Mouse (Mus musculus): Measurements from ENCODE around the gene Dupd1.
A peak's percentile ranks its signal among the peaks of the same experiment; 100 is the strongest.

The Dupd1 gene

DNA sequence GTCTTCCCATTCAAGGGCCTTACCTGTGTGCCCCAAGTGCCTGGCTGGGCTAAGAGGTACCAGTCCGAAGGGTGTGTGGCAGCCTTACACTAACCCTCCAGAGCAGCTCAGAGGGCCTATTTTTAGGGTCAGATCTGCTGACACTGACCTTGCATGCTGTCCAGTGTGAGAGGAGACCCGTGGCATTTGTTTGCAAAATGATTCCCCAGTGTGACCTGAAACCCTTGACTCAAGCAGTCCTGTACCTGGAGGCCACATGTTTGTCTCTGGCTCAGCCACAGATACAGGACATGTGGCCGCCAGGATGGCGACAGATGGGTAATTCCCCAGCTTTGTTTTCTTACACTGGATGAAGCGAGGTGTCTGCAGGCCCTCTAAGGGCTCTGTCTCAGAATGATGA is at the start of gene Dupd1:
Gene Dupd1 (minus strand): TSS at position 91 of the 400 bp plus-strand sequence.
- DNase-seq (ENCODE audit: low spot score): no peak

DNA sequence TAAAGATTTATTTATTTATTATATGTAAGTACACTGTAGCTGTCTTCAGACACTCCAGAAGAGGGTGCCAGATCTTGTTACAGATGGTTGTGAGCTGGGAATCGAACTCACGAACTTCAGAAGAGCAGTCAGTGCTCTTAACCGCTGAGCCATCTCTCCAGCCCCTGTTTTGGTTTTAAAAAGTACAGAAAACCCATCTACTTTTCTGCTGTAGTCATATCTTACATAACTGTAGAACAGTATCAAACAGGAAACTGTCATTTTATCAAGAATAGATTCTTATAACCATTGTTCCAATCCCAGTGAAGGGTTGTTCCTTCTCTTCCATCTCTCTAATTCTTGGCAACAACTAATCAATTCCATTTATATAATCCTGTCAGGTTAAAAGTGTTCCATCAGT is 49.4 kb upstream of the Dupd1 start:
- no peak for DNase-seq (ENCODE audit: low spot score)

DNA sequence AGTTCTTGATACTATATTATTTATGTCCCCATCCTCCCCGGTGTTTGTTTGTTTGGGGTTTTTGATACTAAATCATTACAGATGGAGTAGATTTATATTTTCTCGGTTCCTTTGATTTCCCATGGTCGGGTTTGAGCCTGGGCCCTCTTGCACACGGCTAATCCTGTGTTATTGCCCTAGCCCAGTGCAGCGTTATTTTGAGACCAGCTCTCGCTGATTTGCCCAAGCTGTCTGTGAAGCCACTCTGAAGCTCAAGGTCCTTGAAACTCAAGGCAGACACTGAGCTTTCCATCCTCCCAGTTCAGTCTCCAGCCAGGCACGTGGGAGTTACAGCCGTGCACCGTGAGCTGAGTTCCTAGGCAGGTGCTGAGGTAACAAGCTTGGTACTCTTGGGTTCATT is 47.2 kb upstream of the Dupd1 start:
- no peak for DNase-seq (ENCODE audit: low spot score)

- no peak for DNase-seq (ENCODE audit: low spot score)
Measured at GRCm38 (mm10) chr14:21753367-21753766, 39.0 kb upstream of the Dupd1 start.

DNA sequence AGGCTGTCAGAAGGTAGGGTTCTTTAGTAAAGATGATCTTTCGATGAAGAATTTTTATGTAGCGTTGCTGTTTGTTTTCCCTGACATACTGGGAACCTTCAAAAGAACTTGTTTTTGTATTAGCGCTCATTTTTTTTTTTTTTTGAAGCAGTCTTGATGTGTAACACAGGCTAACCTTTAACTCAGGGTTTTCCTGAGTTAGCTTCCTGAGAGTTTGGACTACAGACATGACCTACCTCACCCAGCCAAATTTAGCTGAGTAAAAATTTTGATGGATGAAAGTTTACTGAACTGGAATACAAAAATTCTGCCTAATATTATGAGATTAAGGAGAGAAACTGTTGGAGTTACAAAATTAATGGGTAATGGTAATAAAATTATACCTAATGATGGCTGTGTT is 38.0 kb upstream of the Dupd1 start:
- DNase-seq (ENCODE audit: low spot score): no peak

GRCm38 (mm10) chr14:21750881-21751542 is 36.6 kb upstream of the Dupd1 start, which contains the start of gene Dusp13:
TSS of gene Dusp13 (minus strand) at chr14:21751181.
- DNase-seq (ENCODE audit: low spot score): peak; percentile 55

DNA sequence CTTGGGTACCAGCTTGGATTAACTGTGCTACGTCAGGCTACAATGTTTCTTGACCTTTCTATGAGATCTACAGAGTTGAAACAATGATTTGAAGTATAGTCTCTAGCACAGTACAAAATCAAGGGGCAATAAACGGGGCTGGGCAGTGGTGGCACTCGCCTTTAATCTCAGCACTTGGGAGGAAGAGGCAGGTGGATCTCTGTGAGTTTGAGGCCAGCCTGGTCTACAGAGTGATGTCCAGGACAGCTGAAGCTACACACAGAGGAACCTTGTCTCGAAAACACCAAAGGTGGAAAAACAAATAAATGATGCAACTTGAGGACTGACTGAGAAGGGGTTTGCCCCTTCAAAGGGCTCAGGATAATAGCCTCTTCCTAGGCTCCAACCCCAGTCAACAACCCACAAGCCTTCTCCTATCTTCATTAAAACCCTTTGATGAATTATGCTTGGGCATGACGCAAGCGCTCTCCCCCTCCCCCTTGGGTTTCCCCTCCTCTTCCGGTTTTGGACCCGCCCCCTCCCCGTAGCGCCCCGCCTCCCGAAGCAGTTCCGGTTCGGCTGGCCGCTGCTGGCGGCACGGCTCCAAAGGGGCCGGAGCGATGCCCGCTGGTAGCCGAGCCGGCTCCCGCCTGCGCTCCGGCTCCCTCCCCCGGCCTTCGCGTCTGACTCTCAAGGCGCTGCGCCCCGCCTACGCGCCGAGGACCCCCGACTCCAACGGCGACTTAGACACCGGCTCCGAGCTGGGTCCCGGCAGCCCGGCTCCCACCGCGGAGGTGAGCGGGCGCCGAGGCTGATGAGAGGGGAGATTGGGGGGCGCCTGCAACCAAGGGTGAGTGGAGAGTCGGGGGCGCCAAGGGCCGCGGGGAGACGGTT is 35.9 kb upstream of the Dupd1 start, which contains the start of gene Samd8:
Gene Samd8 (plus strand): TSS at position 524 of the 873 bp plus-strand sequence.
- DNase-seq (ENCODE audit: low spot score): peak; percentile 80

DNA sequence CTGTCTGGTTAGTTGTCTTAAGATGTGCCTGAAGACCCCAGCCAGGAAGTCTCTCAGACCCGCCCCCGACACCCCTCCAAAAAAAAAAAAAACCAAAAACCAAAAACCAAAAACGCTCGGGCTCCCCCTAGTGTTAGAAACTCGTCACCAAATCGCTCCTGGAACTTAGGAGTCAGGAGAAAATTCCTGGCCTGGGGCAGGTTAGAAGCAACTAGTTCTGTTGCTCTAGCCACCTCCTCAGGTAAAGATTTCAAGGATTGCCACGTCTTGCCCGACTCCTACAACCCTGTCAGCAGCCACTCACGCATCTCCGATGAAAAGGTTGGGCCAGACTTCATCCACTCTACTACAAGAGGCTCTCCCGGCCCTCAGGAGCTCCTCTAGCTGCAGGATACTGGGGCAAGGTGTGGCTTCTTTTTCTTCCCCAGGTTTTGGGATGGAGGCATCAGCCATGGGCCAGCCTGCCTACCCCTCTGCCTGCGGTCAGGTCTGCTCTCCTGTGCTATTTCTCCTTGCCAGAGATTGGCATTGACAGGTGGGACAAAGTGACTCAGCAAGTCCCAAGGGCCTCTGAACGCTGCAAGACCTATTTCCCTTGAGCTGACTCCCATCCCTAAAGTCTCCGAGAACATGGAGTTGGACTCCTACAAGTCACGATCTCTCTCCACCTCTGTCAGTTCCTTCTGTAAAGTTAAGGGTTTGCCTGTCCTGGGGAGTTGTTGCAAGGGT is 33.9 kb upstream of the Dupd1 start:
- DNase-seq (ENCODE audit: low spot score): no peak

DNA sequence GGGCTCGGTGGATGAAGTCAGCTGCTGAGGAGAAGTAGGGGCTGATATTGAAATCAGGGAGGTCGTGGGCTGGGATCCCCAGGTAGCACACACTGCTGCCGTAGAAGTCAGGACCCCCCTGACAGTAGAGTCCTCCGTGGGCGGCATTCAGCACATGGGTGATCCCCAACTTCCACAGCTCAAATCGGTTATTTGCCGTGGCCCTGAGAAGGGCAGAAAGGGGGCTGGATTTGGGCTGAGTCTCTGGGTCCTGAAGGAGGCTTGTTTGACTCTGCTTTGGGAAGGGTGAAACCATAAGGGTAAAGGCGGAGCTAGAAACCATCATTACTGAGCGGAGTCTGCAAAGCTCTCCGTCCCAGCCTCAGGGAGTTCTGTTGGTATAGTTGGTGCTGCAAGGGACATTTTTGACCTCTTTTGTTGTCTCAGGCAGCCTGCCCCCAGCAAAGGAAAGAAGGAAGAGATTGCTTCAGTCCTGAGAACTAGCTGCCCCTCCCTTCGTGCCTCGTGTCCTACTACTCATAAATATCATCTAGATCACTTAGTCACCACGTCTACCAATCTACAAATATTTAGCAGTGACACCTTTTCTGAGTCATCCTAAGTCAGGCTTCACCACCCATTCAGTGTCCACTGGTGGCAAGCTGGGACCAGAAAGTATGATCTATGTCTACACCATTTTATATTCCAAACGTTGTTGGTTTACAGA is 33.2 kb upstream of the Dupd1 start:
- DNase-seq (ENCODE audit: low spot score): no peak

DNA sequence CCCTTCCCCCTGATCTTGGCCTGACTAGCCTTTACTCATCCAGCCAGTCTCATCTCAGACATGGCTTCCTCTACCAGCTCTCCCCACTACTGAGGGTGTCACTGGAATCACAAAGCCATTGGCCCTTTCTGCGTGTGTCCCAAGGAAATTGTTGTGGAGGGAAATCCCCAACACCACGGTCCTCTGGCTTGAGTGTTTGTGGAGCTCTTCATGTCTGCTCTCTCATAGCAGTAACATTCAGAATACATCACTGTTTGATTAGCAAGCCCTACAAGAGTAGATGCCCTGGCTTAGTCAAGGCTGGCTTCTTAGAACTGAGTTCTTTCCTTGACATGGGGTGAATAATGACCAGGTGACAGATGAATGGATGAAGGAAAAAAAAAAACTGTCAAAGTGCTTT is 32.5 kb upstream of the Dupd1 start:
- DNase-seq (ENCODE audit: low spot score): no peak

DNA sequence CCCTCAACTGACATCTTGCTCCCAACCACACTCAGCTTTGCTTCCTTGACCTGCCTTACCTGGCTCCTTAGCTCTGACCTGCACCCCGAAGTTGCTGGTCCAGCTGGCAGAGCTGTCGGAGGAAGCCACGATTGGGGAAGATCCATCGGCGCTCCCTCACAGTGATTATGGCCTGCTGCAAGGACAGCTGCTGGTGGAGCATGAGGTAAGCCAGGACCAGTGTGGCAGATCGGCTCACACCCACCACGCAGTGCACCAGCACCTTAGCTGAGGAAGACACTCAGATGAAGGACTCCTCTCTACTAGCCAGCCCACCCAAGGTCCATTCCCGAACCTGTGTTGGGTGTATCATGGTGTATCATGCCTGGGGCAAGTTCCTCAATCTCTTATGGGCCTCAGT is 31.9 kb upstream of the Dupd1 start:
- no peak for DNase-seq (ENCODE audit: low spot score)

DNA sequence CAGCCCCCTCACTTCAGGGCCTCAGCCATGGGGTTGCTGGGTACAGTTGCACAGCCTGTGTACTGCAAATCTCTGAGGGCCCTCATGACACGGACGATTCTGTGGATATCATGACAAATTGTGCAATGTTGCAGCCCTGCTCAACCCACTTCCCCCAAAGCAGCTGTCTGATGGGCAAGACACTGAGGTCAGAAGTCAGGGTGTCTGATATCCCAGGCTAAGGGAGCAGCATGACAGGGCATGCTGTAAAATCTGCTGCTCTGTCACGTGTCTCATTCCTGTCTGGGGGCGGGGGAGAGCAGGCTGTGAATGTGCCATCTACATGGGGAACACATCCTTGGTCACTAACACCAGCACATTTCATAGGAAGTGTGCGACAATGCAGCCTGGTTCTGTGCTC is 30.8 kb upstream of the Dupd1 start:
- no peak for DNase-seq (ENCODE audit: low spot score)

DNA sequence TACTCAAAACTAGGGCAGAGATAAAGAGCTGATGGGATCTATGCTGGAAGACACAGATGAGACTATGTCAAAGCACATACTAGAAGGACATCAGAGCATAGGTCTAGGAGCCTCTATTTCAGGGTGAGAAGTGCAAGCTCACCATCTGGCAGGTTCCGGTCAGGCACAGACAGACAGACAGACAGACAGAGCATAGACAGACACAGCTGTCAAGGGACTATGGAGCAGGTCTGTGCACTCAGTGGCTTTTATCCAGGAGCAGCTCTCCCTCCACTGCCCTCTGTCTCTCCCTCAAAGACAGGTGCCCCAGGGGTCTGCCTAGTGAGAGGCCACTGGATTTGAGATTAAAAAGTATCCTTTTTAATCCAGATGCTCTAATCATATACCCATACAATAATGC is 29.8 kb upstream of the Dupd1 start:
- no peak for DNase-seq (ENCODE audit: low spot score)

DNA sequence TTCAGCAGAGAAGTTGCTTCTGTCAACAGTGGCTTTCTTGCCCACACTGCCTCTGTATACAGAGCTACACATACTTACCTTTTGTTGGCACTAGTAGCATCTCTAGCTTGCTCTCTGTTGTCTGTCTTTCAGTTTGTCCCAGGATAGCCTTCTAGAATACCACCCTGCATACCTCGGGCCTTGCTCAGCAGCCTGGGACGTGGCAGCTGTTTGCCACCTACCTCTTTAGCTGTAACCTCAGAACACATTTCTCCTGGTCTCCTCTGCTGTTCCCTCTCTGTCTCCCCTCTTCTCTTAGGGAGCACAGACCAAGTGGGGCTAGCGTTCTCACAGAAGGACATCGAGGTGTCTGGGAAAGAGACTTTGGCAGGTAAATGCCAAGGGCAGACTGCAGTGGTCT is 28.1 kb upstream of the Dupd1 start:
- DNase-seq (ENCODE audit: low spot score): no peak

- DNase-seq (ENCODE audit: low spot score): peak; percentile 73
Measured at GRCm38 (mm10) chr14:21741786-21742185, 27.4 kb upstream of the Dupd1 start.

DNA sequence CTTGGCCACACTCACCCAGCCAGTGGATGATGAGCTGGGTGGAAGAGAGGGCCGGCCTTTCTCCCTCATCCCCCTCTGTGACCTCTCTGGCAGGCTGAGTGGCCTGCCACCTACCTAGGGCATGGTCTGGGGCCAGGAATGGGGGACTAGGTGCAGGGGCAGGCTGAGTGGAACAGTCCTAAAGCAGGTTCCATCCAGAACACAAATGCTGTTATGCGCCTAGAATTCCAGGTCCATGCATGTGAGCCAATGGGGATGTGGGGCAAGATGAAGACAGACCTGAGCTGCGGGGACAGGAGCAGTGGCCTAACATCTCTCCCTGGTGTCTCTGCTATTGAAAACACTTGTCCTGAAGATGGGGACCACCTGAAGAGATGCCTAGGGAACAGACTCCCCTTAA is 26.9 kb upstream of the Dupd1 start:
- no peak for DNase-seq (ENCODE audit: low spot score)

GRCm38 (mm10) chr14:21740345-21740744 is 26.0 kb upstream of the Dupd1 start:
- DNase-seq (ENCODE audit: low spot score): no peak

DNA sequence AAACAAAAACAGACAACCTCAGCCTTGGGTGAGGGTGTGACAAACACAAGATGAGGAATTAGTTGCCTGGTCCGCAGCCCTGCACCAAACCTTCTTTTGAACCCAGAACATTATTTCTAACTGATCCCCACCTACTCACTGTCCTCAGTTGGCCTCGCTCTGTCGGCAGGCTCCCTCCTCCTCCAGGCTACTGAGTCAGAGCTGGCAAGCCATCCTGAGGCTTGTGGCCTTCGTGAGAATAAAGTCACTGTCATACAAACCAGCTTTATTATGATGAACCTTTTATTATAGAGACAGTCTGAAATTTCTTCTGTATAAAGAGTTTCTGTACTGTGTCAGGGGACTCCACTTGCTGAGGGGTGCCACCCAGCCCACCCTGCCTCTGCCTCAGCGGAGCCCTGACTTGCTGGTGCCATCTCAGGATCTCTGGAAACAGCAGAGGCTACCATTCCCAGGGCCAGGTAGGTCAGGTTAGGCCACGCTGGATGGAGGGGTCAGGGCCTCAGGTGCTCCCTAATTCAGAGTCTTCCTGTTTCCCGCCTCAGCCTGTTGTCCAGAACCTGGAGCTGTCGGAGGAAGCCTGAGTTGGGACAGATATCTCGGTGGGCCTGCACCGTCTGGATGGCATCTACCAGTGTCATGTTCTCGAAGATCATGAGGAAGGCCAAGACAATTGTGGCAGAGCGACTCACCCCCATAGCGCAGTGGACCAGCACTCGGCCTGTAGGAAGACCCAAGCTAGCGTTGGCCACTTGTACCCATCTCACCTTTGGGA is 18.9 kb upstream of the Dupd1 start:
- DNase-seq (ENCODE audit: low spot score): no peak

- no peak for DNase-seq (ENCODE audit: low spot score)
Measured at GRCm38 (mm10) chr14:21729936-21730335, 15.6 kb upstream of the Dupd1 start.

DNA sequence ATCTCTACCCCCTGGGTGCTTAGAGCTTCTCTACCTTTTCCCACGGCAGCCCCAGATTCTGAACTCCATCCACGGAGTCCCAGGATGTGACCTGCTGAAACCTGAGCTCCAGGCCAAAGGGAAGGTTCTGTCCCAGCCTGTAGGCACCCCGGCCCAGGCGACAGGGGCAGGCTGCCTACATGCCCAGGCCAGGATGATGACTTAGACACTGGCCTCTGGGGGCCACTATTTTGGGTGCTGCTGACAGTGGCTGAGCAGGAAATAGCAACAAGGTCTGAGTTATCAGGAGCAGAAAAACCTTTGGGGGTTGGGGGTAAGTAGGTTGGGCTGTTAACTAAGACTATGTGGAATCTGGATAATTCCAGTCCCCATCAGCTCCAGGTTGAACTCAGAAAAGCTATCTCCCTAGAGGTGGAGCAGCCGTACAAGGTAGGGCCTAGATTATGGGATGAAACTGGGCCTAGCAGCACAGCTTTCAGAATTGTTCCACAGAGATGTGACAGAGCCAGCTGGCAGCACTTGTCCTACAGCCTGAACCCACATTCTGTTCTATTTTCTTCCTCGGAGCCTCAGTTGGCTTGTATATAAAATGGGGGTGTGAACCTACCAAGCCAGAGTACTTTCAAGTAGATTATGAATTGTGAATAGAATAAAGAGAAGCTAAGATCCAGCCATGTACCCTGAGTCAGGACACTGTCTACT is 14.8 kb upstream of the Dupd1 start:
- DNase-seq (ENCODE audit: low spot score): no peak
